23 mouse cellular contexts compared by ENCODE assay signal in the genomic region with DNA sequence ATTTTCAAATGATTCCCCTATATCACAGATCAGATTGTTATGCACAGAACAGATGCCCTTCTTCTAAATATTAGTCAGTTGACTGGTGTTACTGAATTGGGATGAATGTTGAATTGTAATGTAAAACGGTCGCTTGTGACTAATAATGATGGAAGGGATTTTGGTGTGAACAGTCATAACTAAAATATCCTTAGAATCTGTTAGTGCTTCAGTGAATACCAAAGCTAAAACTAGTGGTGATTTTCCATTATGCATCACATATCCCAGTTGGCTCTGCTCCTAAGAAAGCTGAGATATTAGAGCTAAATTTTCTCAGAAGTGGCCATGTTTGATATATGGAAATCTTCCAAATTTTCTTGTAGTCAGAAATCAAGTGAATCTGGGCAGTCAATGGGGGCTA.
DNase-seq lines count a peak whose midpoint lies in the region; ATAC-seq and TF ChIP-seq lines count a peak whose summit lies in the region.
"Had no signal": no experiment of that assay in that cellular context is flagged by ENCODE, and none has a peak within 500 bp of the region (broad histone marks: within the 10 kb centered on the region; RNA-seq: fewer than 3 reads in every experiment).

No protein-coding gene starts in this region.

- in situ Hi-C loops in Patski (cut with MboI; ENCODE audit: low pct_unique_long_range_greater_than_20kb): no loop called here

- no peak overlapping the region for H3ac ChIP-seq in C2C12 (ENCODE audit: control insufficient read depth, insufficient read length, low read depth)

- TF ChIP-seq CTCF in C2C12 (IDR thresholded peaks at IDR 0.05; ENCODE audit: control insufficient read depth, insufficient read depth, insufficient read length): no peak
- no peak for TF ChIP-seq CTCF in Patski (IDR thresholded peaks at IDR 0.05)
- no peak for TF ChIP-seq CTCF in embryonic fibroblast, embryonic 13.5 days (IDR thresholded peaks at IDR 0.05; ENCODE audit: borderline replicate concordance, insufficient read depth, low read length)

- no peaks in the 10 kb centered on the region for H3K4me1 ChIP-seq in embryonic fibroblast, embryonic 13.5 days (ENCODE audit: control insufficient read depth, insufficient read depth, low read length)
- no peaks in the 10 kb centered on the region for H3K4me1 ChIP-seq in hindbrain, embryonic 13.5 days (replicated peaks)
- H3K4me1 ChIP-seq: embryonic facial prominence, embryonic 13.5 days; forebrain, embryonic 10.5 days; heart, embryonic 12.5 days; hindbrain, embryonic 10.5 days; hindbrain, embryonic 15.5 days; kidney, embryonic 15.5 days had no signal

- H3K79me2 ChIP-seq in C2C12 (ENCODE audit: control insufficient read depth, insufficient read depth): no peaks in the 10 kb centered on the region

- CTCF ChIA-PET in Patski (lab: Charles Lee): no interaction called here

- H3K27ac ChIP-seq in embryonic fibroblast, embryonic 13.5 days (ENCODE audit: insufficient read depth, low read length): peak overlapping the region; percentile 89
- no peak overlapping the region for H3K27ac ChIP-seq in hindbrain, embryonic 13.5 days
- H3K27ac ChIP-seq: embryonic facial prominence, embryonic 13.5 days; forebrain, embryonic 10.5 days; hindbrain, embryonic 10.5 days; hindbrain, embryonic 15.5 days; kidney, embryonic 15.5 days had no signal

- 90% methylated on average over 2 of the region's 2 CpGs for WGBS in hindbrain, embryonic 13.5 days

- POLR2A ChIA-PET in Patski (lab: Charles Lee): no interaction called here

- no peak overlapping the region for H3K9ac ChIP-seq in hindbrain, embryonic 13.5 days
- H3K9ac ChIP-seq: embryonic facial prominence, embryonic 13.5 days; heart, embryonic 12.5 days; hindbrain, embryonic 15.5 days; kidney, embryonic 15.5 days had no signal

- peak; percentile 87 for ATAC-seq in Patski
- no peak for ATAC-seq in hindbrain, embryonic 13.5 days (ENCODE audit: low FRiP score)
- ATAC-seq: intestine, embryonic 16.5 days had no signal

- H3K36me3 ChIP-seq in C2C12 (ENCODE audit: control insufficient read depth, insufficient read depth): no peaks in the 10 kb centered on the region
- H3K36me3 ChIP-seq in hindbrain, embryonic 13.5 days: no peaks in the 10 kb centered on the region
- H3K36me3 ChIP-seq: embryonic facial prominence, embryonic 13.5 days; forebrain, embryonic 10.5 days; heart, embryonic 12.5 days; hindbrain, embryonic 10.5 days; hindbrain, embryonic 15.5 days; kidney, embryonic 15.5 days had no signal

- no peak overlapping the region for H3K4me2 ChIP-seq in hindbrain, embryonic 13.5 days
- H3K4me2 ChIP-seq: embryonic facial prominence, embryonic 13.5 days; heart, embryonic 12.5 days; hindbrain, embryonic 15.5 days; kidney, embryonic 15.5 days had no signal

- no peaks in the 10 kb centered on the region for H3K79me3 ChIP-seq in C2C12 (ENCODE audit: low read depth)

- no peaks in the 10 kb centered on the region for H3K9me3 ChIP-seq in hindbrain, embryonic 13.5 days
- H3K9me3 ChIP-seq: embryonic facial prominence, embryonic 13.5 days; forebrain, embryonic 10.5 days; heart, embryonic 12.5 days; hindbrain, embryonic 10.5 days; hindbrain, embryonic 15.5 days; kidney, embryonic 15.5 days had no signal

- TF ChIP-seq POLR2A in embryonic fibroblast, embryonic 13.5 days (IDR thresholded peaks at IDR 0.05; ENCODE audit: low read depth, low read length): no peak

- DNase-seq in 3134 (ENCODE audit: extremely low read depth, insufficient read length, low spot score): peak; percentile 68
- DNase-seq in Patski (ENCODE audit: low read depth, low spot score): peak; percentile 25
- DNase-seq in kidney, postnatal 4 days: no peak
- DNase-seq in testis, postnatal 14 days (ENCODE audit: low spot score): no peak
- DNase-seq: adrenal gland, adult 8-10 months; adrenal gland, postnatal 36 days; B cell, adult 2 months; cerebellum, adult 11-12 months; cerebellum, adult 9-10 months; cerebellum, postnatal 25 days; gastrocnemius, postnatal 14 days; kidney, adult 2 months had no signal

- H3K27me3 ChIP-seq in C2C12 (ENCODE audit: control insufficient read depth, insufficient read depth, insufficient read length) (no peaks in the 10 kb centered on the region), Patski (no peaks in the 10 kb centered on the region)
- H3K27me3 ChIP-seq in hindbrain, embryonic 13.5 days: no peaks in the 10 kb centered on the region
- H3K27me3 ChIP-seq: CH12.LX; embryonic facial prominence, embryonic 13.5 days; heart, embryonic 12.5 days; hindbrain, embryonic 15.5 days; kidney, embryonic 15.5 days had no signal

- no peak overlapping the region for H3K4me3 ChIP-seq in C2C12 (ENCODE audit: insufficient read depth, poor library complexity, severe bottlenecking)
- no peak overlapping the region for H3K4me3 ChIP-seq in embryonic fibroblast, embryonic 13.5 days (ENCODE audit: insufficient read depth, low read length)
- no peak overlapping the region for H3K4me3 ChIP-seq in hindbrain, embryonic 13.5 days
- H3K4me3 ChIP-seq: embryonic facial prominence, embryonic 13.5 days; forebrain, embryonic 10.5 days; heart, embryonic 12.5 days; hindbrain, embryonic 10.5 days; hindbrain, embryonic 15.5 days; kidney, embryonic 15.5 days had no signal

TF ChIP-seq in C2C12, 6 proteins besides CTCF, POLR2A, EP300 and RAD21:
- TF ChIP-seq CEBPB (IDR thresholded peaks at IDR 0.05; ENCODE audit: low read depth) (no peak), FOSL1 (IDR thresholded peaks at IDR 0.05; ENCODE audit: insufficient read depth, low read length, poor library complexity, severe bottlenecking) (peak; percentile 89)

Comparison
In these comparisons a context has a peak if more than half of its experiments do, and no peak if none do; other contexts are left out.
1. DNase-seq: peak in 3134 (single experiment) and Patski (single experiment); none in kidney, postnatal 4 days (0 of 2) and testis, postnatal 14 days (single experiment).